Mouse (Mus musculus): Measurements from ENCODE around the gene Zfp740. TPM values are rescaled to one million over a fixed set of nuclear protein-coding genes. Genes with fewer than 3 reads are reported as not detected.
A peak's percentile ranks its signal among the peaks of the same experiment; 100 is the strongest.

Gene Zfp740
- polyA plus RNA-seq, 1 experiment = 71.6 TPM

- TF ChIP-seq POLR2A (IDR thresholded peaks at IDR 0.05; ENCODE audit: borderline replicate concordance, low read depth, low read length) = no peak
- TF ChIP-seq CTCF (IDR thresholded peaks at IDR 0.05; ENCODE audit: low read depth, low read length) = no peak
- H3K4me3 ChIP-seq (ENCODE audit: insufficient read depth, low read length) = peak overlapping the region; percentile 73
- H3K27ac ChIP-seq (ENCODE audit: insufficient read depth, low read depth, low read length) = peak overlapping the region; percentile 68
These were observed 43.1 kb downstream of the Zfp740 start for GRCm38 (mm10) chr15:102245891-102246741.

GRCm38 (mm10) chr15:102246866-102247251 is 43.8 kb downstream of the Zfp740 start:
- Histone ChIP-seq H3K27ac (ENCODE audit: insufficient read depth, low read depth, low read length) (peak overlapping the region; percentile 24), H3K4me3 (ENCODE audit: insufficient read depth, low read length) (peak overlapping the region; percentile 73), H3K4me1 (ENCODE audit: control insufficient read depth, insufficient read depth, low read length) (peaks cover 22% of the 10 kb centered on the region)
- TF ChIP-seq POLR2A (IDR thresholded peaks at IDR 0.05; ENCODE audit: borderline replicate concordance, low read depth, low read length) (no peak), CTCF (IDR thresholded peaks at IDR 0.05; ENCODE audit: low read depth, low read length) (no peak)

More at GRCm38 (mm10) chr15:102245891-102246741, 43.1 kb downstream of the Zfp740 start:
- H3K4me1 ChIP-seq (ENCODE audit: control insufficient read depth, insufficient read depth, low read length) = peaks cover 22% of the 10 kb centered on the region

GRCm38 (mm10) chr15:102247252-102248130 is 44.4 kb downstream of the Zfp740 start:
- peaks cover 19% of the 10 kb centered on the region for H3K4me1 ChIP-seq (ENCODE audit: control insufficient read depth, insufficient read depth, low read length)
- TF ChIP-seq POLR2A (IDR thresholded peaks at IDR 0.05; ENCODE audit: borderline replicate concordance, low read depth, low read length) = no peak
- no peak for TF ChIP-seq CTCF (IDR thresholded peaks at IDR 0.05; ENCODE audit: low read depth, low read length)
- peak overlapping the region; percentile 73 for H3K4me3 ChIP-seq (ENCODE audit: insufficient read depth, low read length)
- peak overlapping the region; percentile 49 for H3K27ac ChIP-seq (ENCODE audit: insufficient read depth, low read depth, low read length)

GRCm38 (mm10) chr15:102248131-102248811 is 45.2 kb downstream of the Zfp740 start:
- Histone ChIP-seq H3K4me1 (ENCODE audit: control insufficient read depth, insufficient read depth, low read length) (peaks cover 12% of the 10 kb centered on the region), H3K4me3 (ENCODE audit: insufficient read depth, low read length) (peak overlapping the region; percentile 67), H3K27ac (ENCODE audit: insufficient read depth, low read depth, low read length) (no peak overlapping the region)
- TF ChIP-seq CTCF (IDR thresholded peaks at IDR 0.05; ENCODE audit: low read depth, low read length) = no peak
- TF ChIP-seq POLR2A (IDR thresholded peaks at IDR 0.05; ENCODE audit: borderline replicate concordance, low read depth, low read length) = no peak

GRCm38 (mm10) chr15:102248812-102249191 is 45.8 kb downstream of the Zfp740 start:
- Histone ChIP-seq H3K4me3 (ENCODE audit: insufficient read depth, low read length) (no peak overlapping the region), H3K27ac (ENCODE audit: insufficient read depth, low read depth, low read length) (no peak overlapping the region), H3K4me1 (ENCODE audit: control insufficient read depth, insufficient read depth, low read length) (peaks cover 12% of the 10 kb centered on the region)
- TF ChIP-seq POLR2A (IDR thresholded peaks at IDR 0.05; ENCODE audit: borderline replicate concordance, low read depth, low read length) (no peak), CTCF (IDR thresholded peaks at IDR 0.05; ENCODE audit: low read depth, low read length) (no peak)

- TF ChIP-seq CTCF (IDR thresholded peaks at IDR 0.05; ENCODE audit: low read depth, low read length) = no peak
- TF ChIP-seq POLR2A (IDR thresholded peaks at IDR 0.05; ENCODE audit: borderline replicate concordance, low read depth, low read length) = no peak
- Histone ChIP-seq H3K4me3 (ENCODE audit: insufficient read depth, low read length) (no peak overlapping the region), H3K27ac (ENCODE audit: insufficient read depth, low read depth, low read length) (no peak overlapping the region), H3K4me1 (ENCODE audit: control insufficient read depth, insufficient read depth, low read length) (peaks cover 8% of the 10 kb centered on the region)
These were observed 46.2 kb downstream of the Zfp740 start for GRCm38 (mm10) chr15:102249251-102249691.

- TF ChIP-seq CTCF (IDR thresholded peaks at IDR 0.05; ENCODE audit: low read depth, low read length) (no peak), POLR2A (IDR thresholded peaks at IDR 0.05; ENCODE audit: borderline replicate concordance, low read depth, low read length) (no peak)
- H3K4me1 ChIP-seq (ENCODE audit: control insufficient read depth, insufficient read depth, low read length) = peaks cover 6% of the 10 kb centered on the region
- no peak overlapping the region for H3K27ac ChIP-seq (ENCODE audit: insufficient read depth, low read depth, low read length)
- H3K4me3 ChIP-seq (ENCODE audit: insufficient read depth, low read length) = no peak overlapping the region
These were observed 46.9 kb downstream of the Zfp740 start for GRCm38 (mm10) chr15:102249967-102250366.

GRCm38 (mm10) chr15:102250521-102250920 is 47.5 kb downstream of the Zfp740 start:
- H3K4me1 ChIP-seq (ENCODE audit: control insufficient read depth, insufficient read depth, low read length) = peaks cover 1% of the 10 kb centered on the region; the same call in 1 of the 2 replicates
- TF ChIP-seq CTCF (IDR thresholded peaks at IDR 0.05; ENCODE audit: low read depth, low read length) (no peak), POLR2A (IDR thresholded peaks at IDR 0.05; ENCODE audit: borderline replicate concordance, low read depth, low read length) (no peak)
- H3K4me3 ChIP-seq (ENCODE audit: insufficient read depth, low read length) = no peak overlapping the region
- no peak overlapping the region for H3K27ac ChIP-seq (ENCODE audit: insufficient read depth, low read depth, low read length)

GRCm38 (mm10) chr15:102255547-102256255 is 52.7 kb downstream of the Zfp740 start:
- TF ChIP-seq CTCF (IDR thresholded peaks at IDR 0.05; ENCODE audit: low read depth, low read length) (no peak), POLR2A (IDR thresholded peaks at IDR 0.05; ENCODE audit: borderline replicate concordance, low read depth, low read length) (no peak)
- no peak overlapping the region for H3K4me3 ChIP-seq (ENCODE audit: insufficient read depth, low read length)

More at GRCm38 (mm10) chr15:102255547-102256255, 52.7 kb downstream of the Zfp740 start:
- H3K27ac ChIP-seq (ENCODE audit: insufficient read depth, low read depth, low read length) = no peak overlapping the region
- H3K4me1 ChIP-seq (ENCODE audit: control insufficient read depth, insufficient read depth, low read length) = no peaks in the 10 kb centered on the region
